In the genomic region with DNA sequence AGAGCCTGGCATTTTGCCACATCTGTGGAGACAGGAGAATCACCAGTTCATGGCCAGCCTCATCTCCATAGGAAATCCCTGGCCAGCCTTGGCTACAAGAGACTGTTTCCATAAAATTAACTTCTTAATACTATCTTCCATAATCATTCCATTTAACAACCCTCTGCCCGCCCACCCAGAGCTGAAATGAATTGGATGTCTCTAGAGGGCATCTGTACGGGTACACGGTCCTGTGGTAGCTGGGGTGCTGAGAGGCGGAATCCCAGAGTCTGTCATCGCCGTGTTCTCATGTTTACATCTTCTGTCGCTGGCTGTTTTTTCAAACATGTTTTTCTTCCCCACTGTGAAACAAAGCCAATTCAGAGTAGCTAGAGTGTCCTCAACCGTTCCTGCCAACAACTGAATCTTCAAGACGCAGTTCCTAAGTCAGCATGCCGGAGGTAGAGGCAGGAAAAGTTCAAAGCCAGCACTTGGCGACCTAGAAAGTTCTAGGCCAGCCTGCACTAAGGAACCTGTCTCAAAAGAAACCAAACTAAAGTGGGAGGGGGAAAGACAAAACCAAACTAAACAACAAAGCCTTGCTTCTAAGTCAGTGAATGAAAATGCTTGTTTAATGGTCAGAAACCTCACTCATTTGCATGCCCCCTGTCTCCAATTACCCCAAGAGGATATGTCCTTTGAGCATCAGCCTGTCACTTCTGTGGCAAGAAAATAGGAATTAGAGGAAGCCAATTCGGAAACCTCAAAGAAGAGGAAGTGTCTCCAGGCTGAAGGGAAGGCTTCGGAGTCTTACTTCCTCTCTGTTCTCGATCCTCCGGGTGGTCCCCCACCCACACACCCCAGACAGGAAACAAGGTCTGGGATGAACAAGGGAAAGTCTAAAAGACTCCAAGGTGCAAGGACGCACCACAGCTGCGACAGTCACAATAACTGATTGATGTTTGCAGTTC, we compare ENCODE assay signal across 9 mouse cellular contexts. TPM values are rescaled to one million over a fixed set of nuclear protein-coding genes. Genes with fewer than 3 reads are reported as not detected.
DNase-seq lines count a peak whose midpoint lies in the region; ATAC-seq and TF ChIP-seq lines count a peak whose summit lies in the region.
"Had no signal": no experiment of that assay in that cellular context is flagged by ENCODE, and none has a peak within 500 bp of the region (broad histone marks: within the 10 kb centered on the region; RNA-seq: fewer than 3 reads in every experiment).

No protein-coding gene starts in this region.

- H3K4me2 ChIP-seq in heart, embryonic 13.5 days: 0 out of 2 replicates have a peak overlapping the region, but pooled peaks have one; percentile 0
- H3K4me2 ChIP-seq in intestine, postnatal 0 days (replicated peaks; ENCODE audit: low read depth): no peak overlapping the region
- H3K4me2 ChIP-seq: embryonic facial prominence, embryonic 12.5 days had no signal

- H3K27ac ChIP-seq in cerebellum, adult 2 months (ENCODE audit: insufficient read depth, low read length): peak overlapping the region; percentile 7; the same call in 1 of the 2 replicates
- no peak overlapping the region for H3K27ac ChIP-seq in heart, embryonic 13.5 days (replicated peaks)
- H3K27ac ChIP-seq in intestine, postnatal 0 days (ENCODE audit: low read depth, low read length): no peak overlapping the region
- H3K27ac ChIP-seq: embryonic facial prominence, embryonic 12.5 days had no signal

- H3K9ac ChIP-seq in heart, embryonic 13.5 days: no peak overlapping the region
- H3K9ac ChIP-seq in intestine, postnatal 0 days (ENCODE audit: low read depth, low read length): no peak overlapping the region
- H3K9ac ChIP-seq: embryonic facial prominence, embryonic 12.5 days had no signal

- no peaks in the 10 kb centered on the region for H3K36me3 ChIP-seq in heart, embryonic 13.5 days
- no peaks in the 10 kb centered on the region; the same call in 1 of the 2 replicates for H3K36me3 ChIP-seq in intestine, postnatal 0 days (ENCODE audit: control insufficient read depth, insufficient read depth)
- H3K36me3 ChIP-seq: embryonic facial prominence, embryonic 12.5 days had no signal

- TF ChIP-seq POLR2A in cerebellum, adult 2 months (IDR thresholded peaks at IDR 0.05; ENCODE audit: borderline replicate concordance, insufficient read depth, low read length): no peak

- DNase-seq in cerebellum, adult 2 months: no peak
- DNase-seq in cerebellum, adult 8-10 months: no peak
- peak; percentile 68 to 72 for DNase-seq in B cell, adult 2 months
- peak; percentile 31 for DNase-seq in lung, postnatal 25 days (ENCODE audit: low spot score)
- no peak for DNase-seq in cerebellum, postnatal 14 days
- DNase-seq in layer of hippocampus, postnatal 14 days (ENCODE audit: low spot score in 2 of 2): no peak

- 69% methylated on average over 17 of the region's 17 CpGs for WGBS in cerebellum, adult 2 months
- whole genome bisulfite sequencing in heart, embryonic 13.5 days: 60% methylated on average over 17 of the region's 17 CpGs
- 74% methylated on average over 17 of the region's 17 CpGs for WGBS in intestine, postnatal 0 days

- ATAC-seq in heart, embryonic 13.5 days (ENCODE audit: extremely low read depth, insufficient number of reproducible peaks, low FRiP score, low TSS enrichment): 0 out of 2 replicates have a peak, but pooled peaks have one; percentile 14
- ATAC-seq in intestine, postnatal 0 days: no peak

- H3K27me3 ChIP-seq in cerebellum, adult 2 months (ENCODE audit: control insufficient read depth, insufficient read depth, low read length): no peaks in the 10 kb centered on the region
- no peaks in the 10 kb centered on the region for H3K27me3 ChIP-seq in heart, embryonic 13.5 days (replicated peaks)
- H3K27me3 ChIP-seq in intestine, postnatal 0 days (replicated peaks; ENCODE audit: control insufficient read depth, insufficient read depth, low read length): no peaks in the 10 kb centered on the region
- H3K27me3 ChIP-seq: embryonic facial prominence, embryonic 12.5 days had no signal

- TF ChIP-seq CTCF in cerebellum, adult 2 months (IDR thresholded peaks at IDR 0.05; ENCODE audit: borderline replicate concordance, insufficient read depth, low read depth, low read length): no peak
- TF ChIP-seq CTCF in intestine, postnatal 0 days (IDR thresholded peaks at IDR 0.05; ENCODE audit: low read depth): no peak

- H3K4me3 ChIP-seq in cerebellum, adult 2 months (replicated peaks; ENCODE audit: insufficient read depth, low read depth, low read length): no peak overlapping the region
- no peak overlapping the region for H3K4me3 ChIP-seq in heart, embryonic 13.5 days
- no peak overlapping the region for H3K4me3 ChIP-seq in intestine, postnatal 0 days (ENCODE audit: low read depth, low read length)
- H3K4me3 ChIP-seq: embryonic facial prominence, embryonic 12.5 days had no signal

- H3K4me1 ChIP-seq in cerebellum, adult 2 months (ENCODE audit: control insufficient read depth, insufficient read depth, low read length): no peaks in the 10 kb centered on the region
- H3K4me1 ChIP-seq in heart, embryonic 13.5 days: peaks cover 21% of the 10 kb centered on the region
- H3K4me1 ChIP-seq in intestine, postnatal 0 days (replicated peaks; ENCODE audit: control insufficient read depth, insufficient read depth, low read length): no peaks in the 10 kb centered on the region

- H3K9me3 ChIP-seq in heart, embryonic 13.5 days: no peaks in the 10 kb centered on the region
- no peaks in the 10 kb centered on the region for H3K9me3 ChIP-seq in intestine, postnatal 0 days (ENCODE audit: control insufficient read depth)
- H3K9me3 ChIP-seq: embryonic facial prominence, embryonic 12.5 days had no signal

RNA-seq across cellular contexts. Expression of a gene that starts 5.4 kb away (rescaled TPM):
- 147 TPM in 2 replicates for polyA plus RNA-seq in cerebellum, adult 2 months (2012; rRNA removed)
- polyA plus RNA-seq in heart, embryonic 13.5 days (2015; fragmentation: Nextera tagmentation; extraction: Ambion mirVana): 321 and 343 TPM in 2 replicates
- polyA plus RNA-seq in intestine, postnatal 0 days (2015; fragmentation: Nextera tagmentation; extraction: Ambion mirVana): 279 and 292 TPM in 2 replicates
- 100 to 1,000 TPM; 140 to 142 TPM for total RNA-seq in layer of hippocampus, postnatal 14 days (2021)

Comparison
In these comparisons a context has a peak if more than half of its experiments do, and no peak if none do; other contexts are left out.
1. DNase-seq: peak in B cell, adult 2 months (2 of 2) and lung, postnatal 25 days (single experiment); none in cerebellum, adult 2 months (0 of 2), cerebellum, adult 8-10 months (single experiment), cerebellum, postnatal 14 days (0 of 2) and layer of hippocampus, postnatal 14 days (0 of 2).